Mouse (Mus musculus) brain, embryonic 18.5 days (tissue): ENCODE measurements around the gene Ggact.

Experiments
- DNase-seq: peaks from one replicate; pipeline ENCODE4 v3.0.0-alpha.2; 2012; ENCODE audit warnings: low read depth, low spot score

The Ggact gene

GRCm38 (mm10) chr14:122900679-122901078 is 12.9 kb downstream of the Ggact start:
- DNase-seq: no peak

- DNase-seq: no peak
These were observed 15.0 kb downstream of the Ggact start for GRCm38 (mm10) chr14:122898550-122898949.

GRCm38 (mm10) chr14:122896106-122896505 is 17.5 kb downstream of the Ggact start:
- DNase-seq: no peak

GRCm38 (mm10) chr14:122891470-122891968 is 22.0 kb downstream of the Ggact start:
- DNase-seq: no peak

- DNase-seq: no peak
These were observed 25.1 kb downstream of the Ggact start for GRCm38 (mm10) chr14:122888480-122888872.

GRCm38 (mm10) chr14:122887702-122888479 is 25.7 kb downstream of the Ggact start:
- no peak for DNase-seq

GRCm38 (mm10) chr14:122887278-122887677 is 26.3 kb downstream of the Ggact start:
- DNase-seq: no peak

- DNase-seq: no peak
These were observed 27.7 kb downstream of the Ggact start for GRCm38 (mm10) chr14:122885893-122886292.

GRCm38 (mm10) chr14:122883821-122884584 is 29.6 kb downstream of the Ggact start:
- DNase-seq: no peak

GRCm38 (mm10) chr14:122883410-122883806 is 30.1 kb downstream of the Ggact start:
- DNase-seq: no peak

GRCm38 (mm10) chr14:122882795-122883409 is 30.7 kb downstream of the Ggact start:
- no peak for DNase-seq

GRCm38 (mm10) chr14:122882201-122882639 is 31.3 kb downstream of the Ggact start:
- DNase-seq: no peak

- DNase-seq: no peak
These were observed 31.9 kb downstream of the Ggact start for GRCm38 (mm10) chr14:122881699-122882098.

- no peak for DNase-seq
These were observed 33.3 kb downstream of the Ggact start for GRCm38 (mm10) chr14:122880291-122880690.

- no peak for DNase-seq
These were observed 35.8 kb downstream of the Ggact start for GRCm38 (mm10) chr14:122877787-122878186.

- DNase-seq: no peak
These were observed 36.8 kb downstream of the Ggact start for GRCm38 (mm10) chr14:122876723-122877122.

GRCm38 (mm10) chr14:122876163-122876562 is 37.4 kb downstream of the Ggact start:
- peak; percentile 76 for DNase-seq

GRCm38 (mm10) chr14:122875636-122876035 is 37.9 kb downstream of the Ggact start:
- no peak for DNase-seq

- no peak for DNase-seq
These were observed 38.5 kb downstream of the Ggact start for GRCm38 (mm10) chr14:122875056-122875455.

- DNase-seq: no peak
These were observed 40.9 kb downstream of the Ggact start for GRCm38 (mm10) chr14:122872612-122873011.

GRCm38 (mm10) chr14:122871841-122872580 is 41.5 kb downstream of the Ggact start:
- no peak for DNase-seq
